Mouse (Mus musculus) CH12.LX (cell line): ENCODE results near the gene Inppl1. TPM values are rescaled to one million over a fixed set of nuclear protein-coding genes. Genes with fewer than 3 reads are reported as not detected.

Experiments
- DNase-seq: peaks from one replicate; pipeline ENCODE4 v3.0.0-alpha.2; 2013; ENCODE audit errors: extremely low read depth
- H3K27ac ChIP-seq: 2 replicates; pipeline ENCODE4 v1.5.1; 2012; ENCODE audit warnings: low read depth, mild to moderate bottlenecking, control low read depth, moderate library complexity; ENCODE audit not compliant: insufficient read depth
- H3K27me3 ChIP-seq: replicated peaks from 2 replicates; pipeline ENCODE3; 2012; ENCODE audit warnings: inconsistent platforms
- H3K36me3 ChIP-seq, 2 experiments: replicated peaks in 1 of 2; 2 replicates each; pipeline versions ENCODE3 to v1.6.1; 2012; ENCODE audit warnings: inconsistent platforms in 1 of 2, low read length in 1 of 2, mild to moderate bottlenecking in 1 of 2, mixed read lengths in 1 of 2, moderate library complexity in 1 of 2; ENCODE audit not compliant: control insufficient read depth in 1 of 2, insufficient read depth in 1 of 2
- H3K4me1 ChIP-seq, 2 experiments: 2 replicates each; pipeline ENCODE4 v1.6.1; 2012; ENCODE audit warnings: inconsistent platforms in 1 of 2, moderate library complexity in 1 of 2; ENCODE audit not compliant: insufficient read depth in 2 of 2, control insufficient read depth in 1 of 2
- H3K4me2 ChIP-seq: 2 replicates; pipeline ENCODE4 v1.6.1; 2012; ENCODE audit warnings: low read depth, mild to moderate bottlenecking, control low read depth; ENCODE audit not compliant: poor library complexity, insufficient read depth, severe bottlenecking
- H3K4me3 ChIP-seq, 3 experiments: fragments of 150-350 bp in 1 of 3; sonication (generic) in 1 of 3; replicated peaks in 1 of 3; 2 replicates each; pipeline versions ENCODE3 to v1.5.1; 2011 to 2012; ENCODE audit warnings: low read depth in 2 of 3, low read length in 2 of 3, mild to moderate bottlenecking in 2 of 3, moderate library complexity in 2 of 3, control low read depth in 1 of 3, improper control_type of control experiment in 1 of 3, inconsistent platforms in 1 of 3, mixed read lengths in 1 of 3; ENCODE audit not compliant: poor library complexity in 1 of 3
- H3K79me2 ChIP-seq: replicated peaks from 2 replicates; pipeline ENCODE4 v1.6.1; 2012; ENCODE audit warnings: mild to moderate bottlenecking, moderate library complexity; ENCODE audit not compliant: control insufficient read depth, poor library complexity, insufficient read depth, severe bottlenecking; ENCODE audit errors: extremely low read depth
- H3K9ac ChIP-seq: 2 replicates; pipeline ENCODE4 v1.6.1; 2012; ENCODE audit warnings: low read depth, mild to moderate bottlenecking, control low read depth, moderate library complexity; ENCODE audit not compliant: insufficient read depth
- H3K9me3 ChIP-seq: replicated peaks from 2 replicates; pipeline ENCODE3; 2012; ENCODE audit warnings: low read length, inconsistent platforms, mixed read lengths
- CTCF ChIP-seq, 2 experiments: IDR thresholded peaks in 1 of 2; conservative IDR thresholded peaks in 1 of 2; 2 replicates each; pipeline ENCODE4 v1.5.1; 2011 to 2012; ENCODE audit warnings: low read depth in 2 of 2, low read length in 2 of 2, improper control_type of control experiment in 1 of 2, inconsistent platforms in 1 of 2, mild to moderate bottlenecking in 1 of 2, moderate library complexity in 1 of 2
- ELF1 ChIP-seq: IDR thresholded peaks from 2 replicates; pipeline ENCODE4 v1.6.1; 2014; ENCODE audit warnings: low read depth, mild to moderate bottlenecking, inconsistent platforms, low read length, improper control_type of control experiment
- GABPA ChIP-seq: IDR thresholded peaks from 2 replicates; pipeline ENCODE4 v1.6.1; 2012; ENCODE audit warnings: low read depth, low read length, improper control_type of control experiment, inconsistent platforms; ENCODE audit not compliant: insufficient replicate concordance
- IRF4 ChIP-seq: IDR thresholded peaks from 2 replicates; pipeline ENCODE4 v1.6.1; 2014; ENCODE audit warnings: low read depth, mild to moderate bottlenecking, inconsistent platforms, low read length, improper control_type of control experiment
- JUND ChIP-seq: conservative IDR thresholded peaks from 2 replicates; pipeline ENCODE4 v1.6.1; 2011; ENCODE audit warnings: low read depth, low read length, improper control_type of control experiment
- KAT2A ChIP-seq: IDR thresholded peaks from 2 replicates; pipeline ENCODE4 v1.6.1; 2012; ENCODE audit warnings: low read length, improper control_type of control experiment, inconsistent platforms; ENCODE audit not compliant: insufficient replicate concordance
- MAFK ChIP-seq: IDR thresholded peaks from 2 replicates; pipeline ENCODE4 v1.6.1; 2011; ENCODE audit warnings: low read length, improper control_type of control experiment; ENCODE audit not compliant: insufficient replicate concordance
- MAX ChIP-seq: IDR thresholded peaks from 2 replicates; pipeline ENCODE4 v1.6.1; 2011; ENCODE audit warnings: low read length, improper control_type of control experiment
- NELFE ChIP-seq: IDR thresholded peaks from 2 replicates; pipeline ENCODE4 v1.6.1; 2011; ENCODE audit warnings: low read depth, low read length, improper control_type of control experiment
- PAX5 ChIP-seq: IDR thresholded peaks from 2 replicates; pipeline ENCODE4 v1.6.1; 2012; ENCODE audit warnings: low read length, inconsistent platforms, mixed read lengths
- POLR2AphosphoS2 ChIP-seq: IDR thresholded peaks from 2 replicates; pipeline ENCODE4 v1.6.1; 2011; ENCODE audit warnings: low read depth, low read length, improper control_type of control experiment
- RAD21 ChIP-seq: IDR thresholded peaks from 2 replicates; pipeline ENCODE4 v1.6.1; 2011; ENCODE audit warnings: low read depth, mild to moderate bottlenecking, low read length, improper control_type of control experiment, moderate library complexity
- RCOR1 ChIP-seq: conservative IDR thresholded peaks from 2 replicates; pipeline ENCODE4 v1.6.1; 2012; ENCODE audit warnings: low read depth, mild to moderate bottlenecking, inconsistent platforms, low read length, improper control_type of control experiment
- TCF12 ChIP-seq: IDR thresholded peaks from 2 replicates; pipeline ENCODE4 v1.6.1; 2014; ENCODE audit warnings: low read depth, mild to moderate bottlenecking, inconsistent platforms, low read length, improper control_type of control experiment
- UBTF ChIP-seq: IDR thresholded peaks from 2 replicates; pipeline ENCODE4 v1.6.1; 2012; ENCODE audit warnings: low read depth, mild to moderate bottlenecking, inconsistent platforms, low read length, improper control_type of control experiment, moderate library complexity
- ZNF384 ChIP-seq: IDR thresholded peaks from 2 replicates; pipeline ENCODE4 v1.6.1; 2012; ENCODE audit warnings: low read depth, low read length, improper control_type of control experiment, inconsistent platforms
- dilution Hi-C: fragments of 300-500 bp; cut with MboI; formaldehyde crosslinking; loops from 2 replicates; pipeline ENCODE4 v1.14.3; 2020; ENCODE audit warnings: low sequenced_read_pairs; ENCODE audit not compliant: extremely low pct_unique_long_range_greater_than_20kb, extremely low pct_ligation_motif_present
- in situ Hi-C: fragments of 300-500 bp; cut with MboI; formaldehyde crosslinking; loops from 3 replicates; pipeline ENCODE4 v1.14.3; 2019; ENCODE audit warnings: low sequenced_read_pairs, low pct_ligation_motif_present, low pct_unique_long_range_greater_than_20kb, mixed read lengths
- polyA plus RNA-seq: library from polyadenylated mRNA; unstranded; fragments of >175 nt; gene quantifications from 2 replicates; pipeline ENCODE4 v1.2.1, GENCODE M21; 2012; ENCODE audit warnings: low read depth; ENCODE audit not compliant: insufficient read length
- total RNA-seq, 2 experiments: library from RNA; depleted of rRNA; stranded (reverse); fragments of 300-350 nt in 1 of 2; fragments of >200 nt in 1 of 2; gene quantifications; 2 replicates each; pipeline ENCODE4 v1.2.3; 2012 to 2014

Gene Inppl1
- total and polyA plus RNA-seq, 3 experiments: 27.3 to 44.3 (median 37.9) TPM

DNA sequence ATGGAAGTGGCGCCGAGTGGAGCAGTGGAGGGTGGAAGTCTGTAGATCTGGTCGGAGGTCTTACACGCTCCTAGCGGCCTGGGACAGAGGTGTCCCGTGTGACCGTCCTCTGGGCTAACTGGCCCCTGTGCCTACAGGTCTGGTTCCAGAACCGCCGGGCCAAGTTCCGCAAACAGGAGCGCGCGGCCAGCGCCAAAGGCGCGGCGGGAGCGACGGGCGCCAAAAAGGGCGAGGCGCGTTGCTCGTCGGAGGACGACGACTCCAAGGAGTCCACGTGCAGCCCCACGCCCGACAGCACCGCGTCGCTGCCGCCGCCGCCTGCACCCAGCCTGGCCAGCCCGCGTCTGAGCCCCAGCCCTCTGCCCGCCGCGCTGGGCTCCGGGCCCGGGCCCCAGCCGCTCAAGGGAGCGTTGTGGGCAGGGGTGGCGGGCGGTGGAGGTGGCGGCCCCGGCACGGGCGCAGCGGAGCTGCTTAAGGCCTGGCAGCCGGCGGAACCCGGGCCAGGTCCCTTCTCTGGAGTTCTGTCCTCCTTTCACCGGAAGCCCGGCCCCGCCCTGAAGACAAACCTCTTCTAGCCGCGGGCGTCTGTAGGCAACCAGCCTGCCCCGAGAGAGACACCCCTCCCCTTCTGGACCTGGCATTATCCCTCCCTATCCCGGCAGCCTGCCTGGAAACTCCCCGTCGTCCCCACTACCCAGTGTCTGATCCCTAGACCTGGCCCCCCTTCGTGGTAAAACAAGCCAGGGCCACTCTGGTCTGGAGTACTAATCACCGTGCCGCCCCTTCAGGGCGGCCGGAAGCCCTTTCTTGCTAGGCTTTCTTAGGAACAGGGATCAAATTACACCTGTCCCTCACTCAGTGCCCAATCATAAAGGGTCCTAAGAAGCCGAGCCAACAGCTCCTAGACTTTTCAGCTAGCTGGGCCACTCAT, 16.2 kb downstream of the Inppl1 start:
- Histone ChIP-seq H3K79me2 (no peaks in the 10 kb centered on the region), H3K27ac (no peak overlapping the region), H3K4me2 (no peak overlapping the region), H3K27me3 (no peaks in the 10 kb centered on the region), H3K36me3 (peaks cover 34 to 54% of the 10 kb centered on the region in 2 experiments), H3K4me1 (no peaks in the 10 kb centered on the region), H3K9ac (no peak overlapping the region), H3K4me3 (no peak overlapping the region), H3K9me3 (peaks cover 26% of the 10 kb centered on the region)
- in situ Hi-C loops (no loop called here), dilution Hi-C loops (no loop called here)
- TF ChIP-seq GABPA: no peak
- DNase-seq: no peak

GRCm38 (mm10) chr7:101820295-101821030, 17.6 kb downstream of the Inppl1 start:
- H3K4me3 ChIP-seq: no peak overlapping the region
- no peak for TF ChIP-seq MAX
- TF ChIP-seq ELF1: no peak
- no peak for TF ChIP-seq MAFK
- TF ChIP-seq NELFE: no peak
- TF ChIP-seq, all 38 proteins: peak for 0
- Histone ChIP-seq H3K27me3 (no peaks in the 10 kb centered on the region), H3K27ac (no peak overlapping the region), H3K4me2 (no peak overlapping the region), H3K36me3 (peaks cover 20 to 41% of the 10 kb centered on the region in 2 experiments), H3K9ac (no peak overlapping the region), H3K9me3 (peaks cover 26% of the 10 kb centered on the region), H3K4me1 (no peaks in the 10 kb centered on the region), H3K79me2 (no peaks in the 10 kb centered on the region)
- in situ Hi-C loops (no loop called here), dilution Hi-C loops (no loop called here)
- DNase-seq: no peak

DNA sequence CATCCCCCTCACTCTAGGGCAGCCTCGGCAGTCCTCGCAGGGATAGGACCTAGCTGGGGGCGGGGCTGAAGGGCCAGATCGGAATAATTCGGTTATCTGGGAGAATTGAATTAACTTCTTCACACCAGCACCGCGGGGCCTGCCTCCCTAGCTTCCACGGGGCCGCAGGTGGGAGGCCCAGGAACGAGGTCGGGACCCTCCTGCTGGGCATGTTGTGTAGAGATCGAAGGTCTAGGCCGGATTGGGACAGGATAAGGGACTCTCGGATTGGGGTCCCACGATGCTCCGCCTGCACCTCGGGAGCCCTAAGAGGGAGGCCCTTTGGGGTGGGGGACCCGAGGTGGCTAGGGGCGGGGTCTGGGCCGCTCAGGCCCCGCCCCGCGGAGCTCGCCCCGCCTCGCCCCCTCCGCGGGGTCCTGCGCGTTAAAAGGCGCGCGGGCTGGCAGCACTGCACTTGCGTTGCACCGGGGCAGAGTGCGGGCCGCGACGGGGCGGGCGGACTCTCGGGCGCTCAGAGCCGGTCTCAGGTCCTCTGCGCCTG, 20.1 kb downstream of the Inppl1 start, which contains the start of gene Phox2a:
Gene Phox2a (plus strand): TSS at position 453 of the 541 bp plus-strand sequence.
- H3K4me3 ChIP-seq: no peak within 1 kb of the TSS
- H3K27ac ChIP-seq: no peak within 1 kb of the TSS
- DNase-seq: no peak
- H3K79me2 ChIP-seq: no peaks in the 10 kb centered on the region
- in situ Hi-C loops (no loop called here), dilution Hi-C loops (no loop called here)
- peaks cover 19% of the 10 kb centered on the region for H3K9me3 ChIP-seq
- no peak within 1 kb of the TSS for H3K9ac ChIP-seq
- H3K4me1 ChIP-seq: no peaks in the 10 kb centered on the region
- TF ChIP-seq POLR2AphosphoS2 (no peak), UBTF (no peak), CTCF (conservative IDR thresholded peaks at IDR 0.05 in 1 of 2, IDR thresholded peaks at IDR 0.05 in 1 of 2; ENCODE audit: low read depth in 2 of 2, low read length in 2 of 2) (no peak), PAX5 (no peak), ELF1 (no peak), TCF12 (no peak), JUND (no peak), RCOR1 (no peak), RAD21 (no peak), KAT2A (no peak), ZNF384 (no peak), IRF4 (no peak), GABPA (no peak)
- no peak within 1 kb of the TSS for H3K4me2 ChIP-seq
- no peaks in the 10 kb centered on the region for H3K27me3 ChIP-seq
- H3K36me3 ChIP-seq: peaks cover 3 to 16% of the 10 kb centered on the region in 2 experiments
